Mouse (Mus musculus) stomach, embryonic 14.5 days (tissue): ENCODE results near the gene Gtdc1. TPM values are rescaled to one million over a fixed set of nuclear protein-coding genes. Genes with fewer than 3 reads are reported as not detected.
"Not testable (repeated sequence)": the region's sequence is repeated elsewhere in the genome, so short reads cannot be mapped to it uniquely, and the experiment has no call there.

Experiments used
- ATAC-seq: fragments of 200-750 bp; cut with Nextera tagmentation; 2 replicates; pipeline ENCODE4 v1.8.0; 2017; ENCODE audit warnings: low read depth, moderate TSS enrichment; ENCODE audit not compliant: insufficient number of reproducible peaks, insufficient read depth, low FRiP score
- H3K27ac ChIP-seq: fragments of 300-500 bp; sonication (generic); 2 replicates; pipeline ENCODE4 v1.5.1; 2014; ENCODE audit warnings: mild to moderate bottlenecking, low read length, moderate library complexity, mixed read lengths
- H3K27me3 ChIP-seq: fragments of 300-500 bp; sonication (generic); 2 replicates; pipeline ENCODE4 v1.6.1; 2014; ENCODE audit warnings: low read length, control low read depth, mixed read lengths; ENCODE audit not compliant: control insufficient read depth, insufficient read depth
- H3K36me3 ChIP-seq: fragments of 300-500 bp; sonication (generic); 2 replicates; pipeline ENCODE4 v1.6.1; 2014; ENCODE audit warnings: mild to moderate bottlenecking, control low read depth, low read length, moderate library complexity, mixed read lengths; ENCODE audit not compliant: control insufficient read depth, insufficient read depth
- H3K4me1 ChIP-seq: fragments of 300-500 bp; sonication (generic); 2 replicates; pipeline ENCODE4 v1.6.1; 2014; ENCODE audit warnings: low read length, control low read depth, mixed read lengths; ENCODE audit not compliant: control insufficient read depth, insufficient read depth
- H3K4me2 ChIP-seq: fragments of 300-500 bp; sonication (generic); replicated peaks from 2 replicates; pipeline ENCODE4 v1.6.1; 2014; ENCODE audit warnings: low read depth, low read length, control low read depth
- H3K4me3 ChIP-seq: fragments of 300-500 bp; sonication (generic); 2 replicates; pipeline ENCODE4 v1.5.1; 2014; ENCODE audit warnings: low read depth, low read length, control low read depth
- H3K9ac ChIP-seq: fragments of 300-500 bp; sonication (generic); replicated peaks from 2 replicates; pipeline ENCODE4 v1.6.1; 2014; ENCODE audit warnings: low read depth, mild to moderate bottlenecking, control low read depth, low read length, moderate library complexity, mixed read lengths
- H3K9me3 ChIP-seq: fragments of 300-500 bp; sonication (generic); 2 replicates; pipeline ENCODE4 v1.6.1; 2016; ENCODE audit warnings: low read depth, low read length, control low read depth; ENCODE audit not compliant: control insufficient read depth
- WGBS: fragments of 180-500 bp; shearing (Covaris S2); extraction: QIAGEN DNeasy Blood & Tissue Kit; methylation state at CpG from one replicate; pipeline ENCODE4 v1.1.7; 2014; 5-methylcytosine and 5-hydroxymethylcytosine counted together
- polyA plus RNA-seq: library from polyadenylated mRNA; unstranded; fragments of >200 nt; fragmentation: Nextera tagmentation; extraction: Ambion mirVana; gene quantifications from 2 replicates; pipeline ENCODE4 v1.2.1, GENCODE M21; 2014

Gene Gtdc1
- polyA plus RNA-seq, 1 experiment from 2014 or later = 15.9 TPM

- WGBS = 77% methylated on average over 8 of the region's 8 CpGs
- ATAC-seq = no peak
- 0 out of 2 replicates have a peak, but pooled peaks cover 3% of the 10 kb centered on the region for H3K4me1 ChIP-seq
- no peaks in the 10 kb centered on the region for H3K9me3 ChIP-seq
- H3K4me3 ChIP-seq = no peak overlapping the region
- no peaks in the 10 kb centered on the region for H3K27me3 ChIP-seq
- no peaks in the 10 kb centered on the region for H3K36me3 ChIP-seq
- H3K27ac ChIP-seq = no peak overlapping the region
- no peak overlapping the region for H3K4me2 ChIP-seq
- H3K9ac ChIP-seq = no peak overlapping the region
These were observed 293.5 kb downstream of the Gtdc1 start for GRCm38 (mm10) chr2:44633971-44634370.

GRCm38 (mm10) chr2:44633064-44633463 is 294.4 kb downstream of the Gtdc1 start:
- H3K9ac ChIP-seq = no peak overlapping the region
- no peak for ATAC-seq
- H3K4me3 ChIP-seq = no peak overlapping the region
- H3K4me1 ChIP-seq = 0 out of 2 replicates have a peak, but pooled peaks cover 3% of the 10 kb centered on the region
- H3K27ac ChIP-seq = no peak overlapping the region
- no peaks in the 10 kb centered on the region for H3K36me3 ChIP-seq
- H3K4me2 ChIP-seq = no peak overlapping the region
- no peaks in the 10 kb centered on the region for H3K27me3 ChIP-seq
- 72% methylated on average over 5 of the region's 5 CpGs for whole genome bisulfite sequencing
- H3K9me3 ChIP-seq = no peaks in the 10 kb centered on the region

- WGBS = 35% methylated on average over 10 of the region's 10 CpGs
These were observed 294.9 kb downstream of the Gtdc1 start for GRCm38 (mm10) chr2:44632584-44632983.

DNA sequence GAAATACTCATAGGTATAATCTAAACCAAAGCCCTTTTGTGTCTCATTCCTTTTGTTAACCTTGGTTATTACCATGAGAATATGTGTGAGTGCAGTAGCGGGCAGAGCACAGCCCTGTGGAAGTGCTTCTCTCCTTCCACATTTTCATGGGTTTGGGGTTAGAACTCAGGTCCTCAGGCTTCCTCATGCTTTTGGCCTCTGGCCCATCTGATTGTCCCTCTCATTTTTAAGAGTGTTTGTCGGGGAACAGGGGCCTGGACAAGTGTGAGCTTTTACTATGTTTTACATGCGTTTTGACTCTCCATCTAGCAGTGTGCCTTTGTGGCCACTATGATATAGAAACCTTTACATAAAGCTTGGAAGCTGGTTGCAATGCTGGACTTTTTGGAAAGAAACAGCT is 296.4 kb downstream of the Gtdc1 start:
- ATAC-seq = no peak
- Histone ChIP-seq H3K4me2 (no peak overlapping the region), H3K9me3 (no peaks in the 10 kb centered on the region), H3K36me3 (no peaks in the 10 kb centered on the region), H3K9ac (no peak overlapping the region), H3K27ac (peak overlapping the region; percentile 39; the same call in 1 of the 2 replicates), H3K4me3 (no peak overlapping the region), H3K4me1 (0 out of 2 replicates have a peak, but pooled peaks cover 3% of the 10 kb centered on the region), H3K27me3 (no peaks in the 10 kb centered on the region)
- WGBS = 66% methylated on average over 3 of the region's 3 CpGs

More at GRCm38 (mm10) chr2:44632584-44632983, 294.9 kb downstream of the Gtdc1 start:
- ATAC-seq = no peak
- H3K4me3 ChIP-seq = no peak overlapping the region
- H3K9me3 ChIP-seq = no peaks in the 10 kb centered on the region
- no peak overlapping the region for H3K27ac ChIP-seq
- no peak overlapping the region for H3K4me2 ChIP-seq
- no peaks in the 10 kb centered on the region for H3K36me3 ChIP-seq
- no peaks in the 10 kb centered on the region for H3K27me3 ChIP-seq
- 0 out of 2 replicates have a peak, but pooled peaks cover 3% of the 10 kb centered on the region for H3K4me1 ChIP-seq
- H3K9ac ChIP-seq = no peak overlapping the region

DNA sequence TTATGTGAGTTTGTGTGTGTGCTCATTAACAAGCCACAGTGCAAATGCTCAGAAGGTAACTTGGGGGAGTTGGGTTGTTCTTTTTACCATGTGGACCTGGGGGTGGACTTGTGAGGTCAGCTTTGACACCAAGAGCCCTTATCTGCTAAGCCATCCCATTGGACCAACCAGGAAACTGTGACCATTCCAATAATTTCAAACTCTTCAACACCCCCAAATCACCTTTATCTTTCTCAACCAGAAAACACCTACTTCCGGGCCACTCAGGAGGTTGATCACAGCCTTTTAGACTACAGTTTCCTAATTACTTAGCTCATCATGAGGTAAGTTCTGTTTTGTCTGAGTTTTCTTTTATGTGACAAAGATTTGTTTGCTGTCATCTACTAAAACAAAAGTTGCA is 298.7 kb downstream of the Gtdc1 start:
- Histone ChIP-seq H3K4me1 (0 out of 2 replicates have a peak, but pooled peaks cover 3% of the 10 kb centered on the region), H3K4me3 (no peak overlapping the region), H3K4me2 (no peak overlapping the region), H3K27me3 (no peaks in the 10 kb centered on the region), H3K9me3 (no peaks in the 10 kb centered on the region), H3K27ac (no peak overlapping the region), H3K9ac (no peak overlapping the region), H3K36me3 (no peaks in the 10 kb centered on the region)
- ATAC-seq = no peak
- WGBS = 100% methylated on average over 1 of the region's 1 CpGs

- no peaks in the 10 kb centered on the region for H3K9me3 ChIP-seq
- no peak overlapping the region for H3K9ac ChIP-seq
- H3K4me2 ChIP-seq = no peak overlapping the region
- no peaks in the 10 kb centered on the region for H3K36me3 ChIP-seq
- ATAC-seq = no peak
- WGBS = 74% methylated on average over 3 of the region's 3 CpGs
- H3K27me3 ChIP-seq = no peaks in the 10 kb centered on the region
- H3K4me1 ChIP-seq = no peaks in the 10 kb centered on the region
- no peak overlapping the region for H3K27ac ChIP-seq
- no peak overlapping the region for H3K4me3 ChIP-seq
These were observed 302.3 kb downstream of the Gtdc1 start for GRCm38 (mm10) chr2:44625154-44625553.

DNA sequence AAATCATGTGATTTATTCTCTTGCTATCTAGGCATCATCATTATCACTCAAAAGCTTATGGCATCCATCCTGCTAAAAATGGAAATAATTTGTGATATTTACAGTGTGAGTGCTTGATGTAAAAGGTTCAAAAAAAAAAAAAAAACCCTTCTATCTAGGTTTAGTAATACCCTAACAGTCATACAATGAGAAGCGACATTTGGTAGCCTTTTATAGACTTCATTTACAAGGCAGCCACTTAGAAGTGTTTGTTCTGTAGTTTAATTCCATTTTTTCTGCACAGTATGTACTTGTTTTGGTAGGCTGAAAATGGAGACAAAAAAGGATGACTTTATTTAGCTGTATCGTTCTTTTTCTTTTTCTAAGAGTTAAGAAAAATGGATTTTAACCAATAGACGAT is 305.0 kb downstream of the Gtdc1 start:
- WGBS = 90% methylated on average over 3 of the region's 3 CpGs
- ATAC-seq = no peak
- no peaks in the 10 kb centered on the region for H3K27me3 ChIP-seq
- no peak overlapping the region for H3K4me3 ChIP-seq
- H3K4me2 ChIP-seq = no peak overlapping the region
- H3K4me1 ChIP-seq = no peaks in the 10 kb centered on the region
- H3K9me3 ChIP-seq = no peaks in the 10 kb centered on the region
- H3K27ac ChIP-seq = no peak overlapping the region
- H3K36me3 ChIP-seq = no peaks in the 10 kb centered on the region
- H3K9ac ChIP-seq = no peak overlapping the region

DNA sequence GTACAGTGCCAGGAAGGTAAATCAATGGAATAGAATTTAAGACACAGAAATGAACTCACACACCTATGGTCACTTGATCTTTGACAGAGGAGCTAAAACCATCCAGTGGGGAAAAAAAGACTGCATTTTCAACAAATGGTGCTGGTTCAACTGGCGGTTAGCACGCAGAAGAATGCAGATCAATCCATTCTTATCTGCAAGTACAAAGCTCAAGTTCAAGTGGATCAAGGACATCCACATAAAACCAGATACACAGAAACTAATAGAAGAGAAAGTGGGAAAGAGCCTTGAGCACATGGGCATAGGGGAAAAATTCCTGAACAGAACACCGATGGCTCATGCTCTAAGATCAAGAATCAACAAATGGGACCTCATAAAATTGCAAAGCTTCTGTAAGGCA is 327.8 kb downstream of the Gtdc1 start:
- not testable (repeated sequence) for H3K27ac ChIP-seq, H3K36me3 ChIP-seq
- WGBS = 91% methylated on average over 3 of the region's 3 CpGs

DNA sequence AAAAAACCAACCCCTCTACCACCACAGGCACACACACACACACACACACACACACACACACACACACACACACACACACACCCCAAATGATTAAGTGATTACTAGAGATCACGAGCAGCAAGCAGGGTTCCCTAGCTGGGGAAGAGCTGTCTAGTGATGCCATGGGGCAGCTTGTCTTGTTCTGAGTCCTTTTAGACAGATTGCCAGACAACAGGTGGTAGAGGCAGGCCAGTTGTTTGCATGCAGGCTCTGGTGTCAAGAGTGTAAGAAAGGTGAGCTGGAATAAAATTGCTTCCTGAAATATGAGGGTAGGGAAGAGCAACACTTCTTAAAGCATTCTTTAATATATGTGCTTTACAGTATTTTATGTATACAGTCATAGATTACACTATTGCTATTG is 333.2 kb downstream of the Gtdc1 start:
- Histone ChIP-seq H3K27me3 (no peaks in the 10 kb centered on the region), H3K27ac (no peak overlapping the region), H3K4me2 (no peak overlapping the region), H3K4me1 (no peaks in the 10 kb centered on the region), H3K9ac (no peak overlapping the region), H3K9me3 (no peaks in the 10 kb centered on the region), H3K36me3 (no peaks in the 10 kb centered on the region), H3K4me3 (no peak overlapping the region)
- no peak for ATAC-seq
- WGBS = 64% methylated on average over 1 of the region's 1 CpGs

More for the DNA sequence above, 327.8 kb downstream of the Gtdc1 start:
- ATAC-seq, H3K4me3 ChIP-seq, H3K27me3 ChIP-seq, H3K9me3 ChIP-seq, H3K4me2 ChIP-seq, H3K4me1 ChIP-seq, H3K9ac ChIP-seq: not testable (repeated sequence)
